Mouse (Mus musculus) MEL (cell line): ENCODE data around the gene Ppargc1a. TPM values are rescaled to one million over a fixed set of nuclear protein-coding genes. Genes with fewer than 3 reads are reported as not detected.

Experiments used
- DNase-seq: peaks from one replicate; pipeline ENCODE4 v3.0.0; 2011; ENCODE audit warnings: low read depth, low spot score
- H3K27ac ChIP-seq: 2 replicates; pipeline ENCODE4 v1.5.1; 2012; ENCODE audit warnings: low read depth, mild to moderate bottlenecking, control low read depth, low read length, moderate library complexity; ENCODE audit not compliant: control insufficient read depth
- H3K27me3 ChIP-seq, 2 experiments: fragments of 150-350 bp in 1 of 2; sonication (generic) in 1 of 2; 2 replicates each; pipeline ENCODE4 v1.6.1; 2012; ENCODE audit warnings: low read length in 2 of 2, mild to moderate bottlenecking in 2 of 2, improper control_type of control experiment in 1 of 2, moderate library complexity in 1 of 2; ENCODE audit not compliant: insufficient read depth in 2 of 2, control insufficient read depth in 1 of 2
- H3K36me3 ChIP-seq, 2 experiments: 2 replicates each; pipeline ENCODE4 v1.6.1; 2012 to 2014; ENCODE audit warnings: low read length in 2 of 2, improper control_type of control experiment in 1 of 2, inconsistent platforms in 1 of 2, mild to moderate bottlenecking in 1 of 2; ENCODE audit not compliant: insufficient read depth in 2 of 2, control insufficient read depth in 1 of 2
- H3K4me1 ChIP-seq, 2 experiments: fragments of 150-350 bp in 1 of 2; sonication (generic) in 1 of 2; 2 replicates each; pipeline ENCODE4 v1.6.1; 2012; ENCODE audit warnings: low read length in 2 of 2, improper control_type of control experiment in 1 of 2, mild to moderate bottlenecking in 1 of 2; ENCODE audit not compliant: insufficient read depth in 2 of 2, control insufficient read depth in 1 of 2
- H3K4me3 ChIP-seq, 2 experiments: fragments of 150-350 bp in 1 of 2; sonication (generic) in 1 of 2; 2 replicates each; pipeline ENCODE4 v1.5.1; 2012; ENCODE audit warnings: low read depth in 2 of 2, low read length in 2 of 2, mild to moderate bottlenecking in 2 of 2, moderate library complexity in 2 of 2, control low read depth in 1 of 2, improper control_type of control experiment in 1 of 2; ENCODE audit not compliant: control insufficient read depth in 1 of 2, insufficient read depth in 1 of 2
- H3K79me2 ChIP-seq: 2 replicates; pipeline ENCODE4 v1.6.1; 2012; ENCODE audit warnings: mild to moderate bottlenecking, low read length, moderate library complexity; ENCODE audit not compliant: control insufficient read depth, poor library complexity, insufficient read depth
- H3K9ac ChIP-seq: 2 replicates; pipeline ENCODE4 v1.6.1; 2012; ENCODE audit warnings: low read depth, mild to moderate bottlenecking, control low read depth, low read length, moderate library complexity; ENCODE audit not compliant: control insufficient read depth, poor library complexity, severe bottlenecking
- H3K9me3 ChIP-seq: fragments of 150-350 bp; sonication (generic); replicated peaks from 2 replicates; pipeline ENCODE4 v1.6.1; 2012; ENCODE audit warnings: mild to moderate bottlenecking, low read length, improper control_type of control experiment, moderate library complexity; ENCODE audit not compliant: insufficient read depth
- ELF1 ChIP-seq: IDR thresholded peaks from 2 replicates; pipeline ENCODE4 v1.6.1; 2014; ENCODE audit warnings: low read depth, mild to moderate bottlenecking, inconsistent platforms, low read length, improper control_type of control experiment, moderate library complexity
- EP300 ChIP-seq, 2 experiments: IDR thresholded peaks; 2 replicates each; pipeline ENCODE4 v1.6.1; 2011; ENCODE audit warnings: improper control_type of control experiment in 2 of 2, low read length in 2 of 2, low read depth in 1 of 2, mild to moderate bottlenecking in 1 of 2
- ETS1 ChIP-seq: IDR thresholded peaks from 2 replicates; pipeline ENCODE4 v1.6.1; 2012; ENCODE audit warnings: low read depth, mild to moderate bottlenecking, inconsistent platforms, low read length, improper control_type of control experiment, moderate library complexity
- GATA1 ChIP-seq: IDR thresholded peaks from 2 replicates; pipeline ENCODE4 v1.6.1; 2011; ENCODE audit warnings: low read depth, low read length, improper control_type of control experiment
- HCFC1 ChIP-seq: IDR thresholded peaks from 2 replicates; pipeline ENCODE4 v1.6.1; 2012; ENCODE audit warnings: low read depth, mild to moderate bottlenecking, inconsistent platforms, low read length, improper control_type of control experiment, moderate library complexity
- JUND ChIP-seq: IDR thresholded peaks from 2 replicates; pipeline ENCODE4 v1.6.1; 2011; ENCODE audit warnings: low read depth, mild to moderate bottlenecking, improper control_type of control experiment, low read length
- MYB ChIP-seq: IDR thresholded peaks from 2 replicates; pipeline ENCODE4 v1.6.1; 2011; ENCODE audit warnings: mild to moderate bottlenecking, low read depth, low read length, improper control_type of control experiment
- MYC ChIP-seq: IDR thresholded peaks from 2 replicates; pipeline ENCODE4 v1.6.1; 2011; ENCODE audit warnings: low read depth, mild to moderate bottlenecking, low read length, improper control_type of control experiment, moderate library complexity
- NELFE ChIP-seq: IDR thresholded peaks from 2 replicates; pipeline ENCODE4 v1.6.1; 2011; ENCODE audit warnings: low read depth, low read length, improper control_type of control experiment
- NRF1 ChIP-seq: IDR thresholded peaks from 2 replicates; pipeline ENCODE4 v1.6.1; 2014; ENCODE audit warnings: low read depth, mild to moderate bottlenecking, inconsistent platforms, low read length, improper control_type of control experiment, moderate library complexity; ENCODE audit not compliant: poor library complexity, insufficient read depth, severe bottlenecking
- POLR2AphosphoS5 ChIP-seq: IDR thresholded peaks from 2 replicates; pipeline ENCODE4 v1.6.1; 2012; ENCODE audit warnings: low read depth, borderline replicate concordance, mild to moderate bottlenecking, inconsistent platforms, low read length, moderate library complexity, mixed read lengths
- SIN3A ChIP-seq: IDR thresholded peaks from 2 replicates; pipeline ENCODE4 v1.6.1; 2012; ENCODE audit warnings: low read length, improper control_type of control experiment, inconsistent platforms
- SMC3 ChIP-seq: IDR thresholded peaks from 2 replicates; pipeline ENCODE4 v1.6.1; 2011; ENCODE audit warnings: low read depth, low read length, improper control_type of control experiment
- TCF12 ChIP-seq: IDR thresholded peaks from 2 replicates; pipeline ENCODE4 v1.6.1; 2014; ENCODE audit warnings: low read depth, mild to moderate bottlenecking, inconsistent platforms, low read length, improper control_type of control experiment, moderate library complexity
- UBTF ChIP-seq: IDR thresholded peaks from 2 replicates; pipeline ENCODE4 v1.6.1; 2012; ENCODE audit warnings: low read depth, mild to moderate bottlenecking, inconsistent platforms, low read length, improper control_type of control experiment, moderate library complexity, borderline replicate concordance; ENCODE audit not compliant: insufficient read depth
- USF1 ChIP-seq: IDR thresholded peaks from 2 replicates; pipeline ENCODE4 v1.6.1; 2014; ENCODE audit warnings: low read depth, mild to moderate bottlenecking, inconsistent platforms, low read length, improper control_type of control experiment, moderate library complexity
- ZC3H11A ChIP-seq: IDR thresholded peaks from 2 replicates; pipeline ENCODE4 v1.6.1; 2012; ENCODE audit warnings: low read depth, mild to moderate bottlenecking, inconsistent platforms, low read length, improper control_type of control experiment
- ZNF384 ChIP-seq: IDR thresholded peaks from 2 replicates; pipeline ENCODE4 v1.6.1; 2012; ENCODE audit warnings: low read depth, mild to moderate bottlenecking, inconsistent platforms, low read length, improper control_type of control experiment
- polyA plus RNA-seq, 2 experiments: library from polyadenylated mRNA; stranded (reverse) in 1 of 2; unstranded in 1 of 2; fragments of >175 nt in 1 of 2; fragments of >200 nt in 1 of 2; gene quantifications; 2 replicates each; pipeline versions ENCODE4 v1.2.1 to v1.2.4; 2012; ENCODE audit warnings: low replicate concordance in 2 of 2, low read depth in 1 of 2; ENCODE audit not compliant: insufficient read length in 2 of 2, insufficient read depth in 1 of 2, missing spikeins in 1 of 2
- total RNA-seq: library from RNA; depleted of rRNA; stranded (reverse); fragments of 300-350 nt; gene quantifications from 2 replicates; pipeline ENCODE4 v1.2.3, GENCODE M21; 2012

Ppargc1a gene
- total and polyA plus RNA-seq, 3 experiments = 0.04 to 0.06 TPM; not detected in 1

DNA sequence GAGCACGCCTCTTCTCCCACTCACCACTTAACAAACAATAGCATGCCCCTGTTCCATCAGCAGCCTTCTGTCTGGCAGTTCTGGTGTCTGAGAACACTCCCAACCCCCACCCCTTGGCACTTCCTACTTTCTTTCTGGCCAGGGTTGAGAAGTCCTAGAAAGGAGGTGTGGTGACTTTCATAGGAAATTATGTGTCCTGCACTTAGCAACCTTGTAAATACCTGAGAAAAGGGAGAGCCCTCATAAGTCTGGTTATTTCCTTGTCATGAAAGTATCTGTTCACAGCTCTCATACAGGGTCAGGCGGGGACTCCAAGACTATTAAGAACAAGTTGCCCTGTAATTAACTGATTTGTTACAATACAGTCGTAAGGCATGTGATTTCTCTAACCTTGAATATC is 161.1 kb downstream of the Ppargc1a start:
- no peaks in the 10 kb centered on the region for H3K9me3 ChIP-seq
- H3K9ac ChIP-seq = no peak overlapping the region
- no peak overlapping the region for H3K27ac ChIP-seq
- no peak overlapping the region for H3K4me3 ChIP-seq
- no peaks in the 10 kb centered on the region for H3K4me1 ChIP-seq
- H3K27me3 ChIP-seq = no peaks in the 10 kb centered on the region
- H3K79me2 ChIP-seq = no peaks in the 10 kb centered on the region
- H3K36me3 ChIP-seq = 0 out of 4 replicates have a peak, but pooled peaks cover 0 to 2% of the 10 kb centered on the region in 2 experiments
- TF ChIP-seq UBTF (no peak), MYC (no peak), ZNF384 (no peak), HCFC1 (no peak), SMC3 (no peak), JUND (no peak), GATA1 (no peak), NRF1 (no peak), ELF1 (no peak), EP300 (IDR thresholded peaks at IDR 0.05; ENCODE audit: low read depth in 1 of 2, low read length in 2 of 2) (no peak), ETS1 (no peak), SIN3A (no peak), ZC3H11A (no peak), USF1 (no peak), POLR2AphosphoS5 (no peak), NELFE (no peak), MYB (no peak), TCF12 (no peak)
- DNase-seq = no peak
